Mouse (Mus musculus) kidney, adult 2 months (tissue): ENCODE measurements around the gene Plppr3.

ENCODE experiments used
- CTCF ChIP-seq: fragments of 200-500 bp; conservative IDR thresholded peaks from 2 replicates; pipeline ENCODE4 v1.5.1; 2011; ENCODE audit warnings: low read depth, mild to moderate bottlenecking, control low read depth, low read length, moderate library complexity, mixed read lengths; ENCODE audit not compliant: insufficient read depth, insufficient read length
- POLR2A ChIP-seq: fragments of 200-500 bp; IDR thresholded peaks from one replicate; pipeline ENCODE4 v1.6.1; 2011; ENCODE audit warnings: low read depth, low read length, control low read depth

DNA sequence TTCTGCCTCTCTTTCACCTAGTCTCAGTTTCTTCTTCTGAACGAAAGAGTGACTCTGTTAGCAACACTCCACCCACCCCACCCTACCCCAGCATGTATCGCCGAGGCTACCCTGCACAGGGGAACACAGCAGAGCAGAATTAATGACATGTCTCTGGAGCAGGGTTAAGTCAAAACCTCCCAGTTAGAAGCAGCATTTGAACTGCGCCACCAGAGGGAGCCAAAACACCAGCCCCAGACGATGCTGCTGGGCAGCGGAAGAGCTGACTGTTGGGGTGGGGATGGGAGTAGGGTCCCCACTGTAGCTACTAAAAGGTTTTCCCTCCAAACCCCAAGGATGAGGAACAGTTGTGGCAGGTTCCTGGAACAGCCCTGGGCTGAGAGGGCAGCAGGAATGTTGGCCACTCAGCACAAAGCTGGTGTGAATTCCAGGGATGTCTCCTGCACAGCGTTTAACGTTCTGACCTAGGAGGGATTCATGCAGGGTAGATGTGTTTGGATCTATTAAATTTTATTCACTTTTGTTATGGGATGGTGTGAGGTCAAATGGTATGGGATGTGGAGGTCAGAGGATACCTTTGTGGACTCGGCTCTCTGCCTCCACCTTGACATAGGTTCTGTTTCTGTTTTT lies 39.5 kb downstream of the Plppr3 start:
- TF ChIP-seq CTCF (peak; percentile 90), POLR2A (no peak)
